Mouse (Mus musculus): ENCODE measurements around the gene Dcaf12.
A peak's percentile ranks its signal among the peaks of the same experiment; 100 is the strongest.

DNA sequence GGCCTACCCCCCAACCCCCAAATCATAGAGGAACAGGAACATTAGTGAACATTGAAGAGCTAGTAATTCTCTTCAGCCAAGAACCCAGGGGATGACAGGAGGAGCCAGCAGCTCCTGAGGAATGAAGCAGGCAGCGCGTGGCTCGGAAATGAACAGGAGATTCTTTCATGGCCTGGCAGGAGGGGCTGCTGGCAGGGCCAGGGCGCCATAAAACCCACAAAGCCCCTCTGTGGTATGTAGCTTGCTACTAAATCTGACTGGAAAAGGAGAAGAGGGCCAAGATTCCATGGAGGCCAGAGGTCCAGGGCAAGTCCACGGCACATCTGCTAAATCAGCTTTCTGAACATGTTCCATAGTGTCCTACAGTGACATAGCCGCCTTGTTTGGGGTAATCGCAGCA is 24.9 kb downstream of the Dcaf12 start:
- TF ChIP-seq TCF3 (IDR thresholded peaks at IDR 0.05; ENCODE audit: insufficient read length, low read depth) = no peak
- no peak for TF ChIP-seq E2F4 (IDR thresholded peaks at IDR 0.05; ENCODE audit: insufficient read depth)
- no peak for TF ChIP-seq POLR2A (IDR thresholded peaks at IDR 0.05; ENCODE audit: insufficient read length, low read depth)
- peak; percentile 45 for TF ChIP-seq POLR2AphosphoS2 (IDR thresholded peaks at IDR 0.05; ENCODE audit: insufficient read length, low read depth)
- TF ChIP-seq MYOD1 (IDR thresholded peaks at IDR 0.05; ENCODE audit: control insufficient read depth in 1 of 3, insufficient read length in 2 of 3, low read depth in 2 of 3) = no peak
- no peak for TF ChIP-seq USF1 (IDR thresholded peaks at IDR 0.05; ENCODE audit: low read depth)
- no peak for TF ChIP-seq MAX (IDR thresholded peaks at IDR 0.05; ENCODE audit: low read depth)
- TF ChIP-seq TCF12 (IDR thresholded peaks at IDR 0.05; ENCODE audit: insufficient read depth, poor library complexity, severe bottlenecking) = no peak
- no peak for TF ChIP-seq CEBPB (IDR thresholded peaks at IDR 0.05; ENCODE audit: insufficient read depth, poor library complexity, severe bottlenecking)
- TF ChIP-seq SRF (IDR thresholded peaks at IDR 0.05; ENCODE audit: control insufficient read depth, insufficient read length, low read depth) = no peak

All from myocyte (in vitro differentiated cells).